Mouse (Mus musculus): ENCODE results near the gene Llgl2.
"Not testable (repeated sequence)": the region's sequence is repeated elsewhere in the genome, so short reads cannot be mapped to it uniquely, and the experiment has no call there.

Gene Llgl2

GRCm38 (mm10) chr11:115833021-115833513, 9.2 kb downstream of the Llgl2 start:
- DNase-seq (ENCODE audit: low spot score in 2 of 2), result no peak

- DNase-seq (ENCODE audit: low spot score in 2 of 2), result no peak
These were observed 10.2 kb downstream of the Llgl2 start for GRCm38 (mm10) chr11:115834033-115834432.

GRCm38 (mm10) chr11:115836656-115837395, 13.0 kb downstream of the Llgl2 start:
- DNase-seq (ENCODE audit: low spot score in 2 of 2), result no peak

- no peak for DNase-seq (ENCODE audit: low spot score in 2 of 2)
These were observed 13.9 kb downstream of the Llgl2 start for GRCm38 (mm10) chr11:115837606-115838345.

- no peak for DNase-seq (ENCODE audit: low spot score in 2 of 2)
These were observed 15.1 kb downstream of the Llgl2 start for GRCm38 (mm10) chr11:115838895-115839311.

GRCm38 (mm10) chr11:115839732-115840131, 15.9 kb downstream of the Llgl2 start:
- DNase-seq (ENCODE audit: low spot score in 2 of 2), result no peak

- DNase-seq (ENCODE audit: low spot score in 2 of 2), result no peak
These were observed 17.2 kb downstream of the Llgl2 start for GRCm38 (mm10) chr11:115841044-115841443.

- DNase-seq (ENCODE audit: low spot score in 2 of 2), result peak in 1 of 2 experiments; percentile 52
These were observed 18.2 kb downstream of the Llgl2 start for GRCm38 (mm10) chr11:115841961-115842550.

GRCm38 (mm10) chr11:115843141-115843890, 19.5 kb downstream of the Llgl2 start:
- DNase-seq (ENCODE audit: low spot score in 2 of 2), result no peak

GRCm38 (mm10) chr11:115843891-115844239, 20.0 kb downstream of the Llgl2 start:
- DNase-seq (ENCODE audit: low spot score in 2 of 2), result no peak

GRCm38 (mm10) chr11:115844240-115844639, 20.4 kb downstream of the Llgl2 start:
- no peak for DNase-seq (ENCODE audit: low spot score in 2 of 2)

- no peak for DNase-seq (ENCODE audit: low spot score in 2 of 2)
These were observed 22.0 kb downstream of the Llgl2 start for GRCm38 (mm10) chr11:115845819-115846218.

- DNase-seq (ENCODE audit: low spot score in 2 of 2), result no peak
These were observed 30.8 kb downstream of the Llgl2 start for GRCm38 (mm10) chr11:115854674-115855073.

GRCm38 (mm10) chr11:115857146-115857545, 33.3 kb downstream of the Llgl2 start:
- DNase-seq (ENCODE audit: low spot score in 2 of 2), result not testable (repeated sequence)

- DNase-seq (ENCODE audit: low spot score in 2 of 2), result no peak
These were observed 34.1 kb downstream of the Llgl2 start for GRCm38 (mm10) chr11:115857936-115858335.

GRCm38 (mm10) chr11:115858354-115858753, 34.5 kb downstream of the Llgl2 start, which contains the start of gene Myo15b:
Gene Myo15b, plus strand, starts transcription at chr11:115858406.
- DNase-seq (ENCODE audit: low spot score in 2 of 2), result no peak

GRCm38 (mm10) chr11:115859143-115859945, 35.5 kb downstream of the Llgl2 start:
- DNase-seq (ENCODE audit: low spot score in 2 of 2), result peak; percentile 89 to 91

GRCm38 (mm10) chr11:115863895-115864294, 40.0 kb downstream of the Llgl2 start:
- no peak for DNase-seq (ENCODE audit: low spot score in 2 of 2)

GRCm38 (mm10) chr11:115869393-115869792, 45.5 kb downstream of the Llgl2 start:
- no peak for DNase-seq (ENCODE audit: low spot score in 2 of 2)

- DNase-seq (ENCODE audit: low spot score in 2 of 2), result no peak
These were observed 48.6 kb downstream of the Llgl2 start for GRCm38 (mm10) chr11:115872437-115872836.

- DNase-seq (ENCODE audit: low spot score in 2 of 2), result no peak
These were observed 52.1 kb downstream of the Llgl2 start for GRCm38 (mm10) chr11:115875935-115876334.
